Mouse (Mus musculus) heart, postnatal 0 days (tissue): ENCODE data around the gene Slc1a3. TPM values are rescaled to one million over a fixed set of nuclear protein-coding genes. Genes with fewer than 3 reads are reported as not detected.

Experiments used
- ATAC-seq: fragments of 200-750 bp; cut with Nextera tagmentation; 2 replicates; pipeline ENCODE4 v1.8.0; 2017; ENCODE audit warnings: low read depth, moderate number of reproducible peaks, moderate library complexity; ENCODE audit not compliant: insufficient read depth
- DNase-seq: peaks from one replicate; pipeline ENCODE4 v3.0.0-alpha.2; 2016; ENCODE audit warnings: low spot score
- H3K27ac ChIP-seq: fragments of 300-500 bp; sonication (generic); 2 replicates; pipeline ENCODE4 v1.5.1; 2014; ENCODE audit warnings: low read depth, mild to moderate bottlenecking
- H3K27me3 ChIP-seq: fragments of 300-500 bp; sonication (generic); 2 replicates; pipeline ENCODE4 v1.6.1; 2014; ENCODE audit warnings: low read length, mixed read lengths; ENCODE audit not compliant: control insufficient read depth, insufficient read depth
- H3K36me3 ChIP-seq: fragments of 300-500 bp; sonication (generic); replicated peaks from 2 replicates; pipeline ENCODE4 v1.6.1; 2014; ENCODE audit warnings: low read length, mixed read lengths; ENCODE audit not compliant: control insufficient read depth, insufficient read depth
- H3K4me1 ChIP-seq: fragments of 300-500 bp; sonication (generic); 2 replicates; pipeline ENCODE4 v1.6.1; 2014; ENCODE audit warnings: antibody characterized with exemption; ENCODE audit not compliant: control insufficient read depth, insufficient read depth
- H3K4me2 ChIP-seq: fragments of 300-500 bp; sonication (generic); 2 replicates; pipeline ENCODE4 v1.6.1; 2014; ENCODE audit warnings: low read depth, mild to moderate bottlenecking, low read length, moderate library complexity
- H3K4me3 ChIP-seq: fragments of 300-500 bp; sonication (generic); 2 replicates; pipeline ENCODE4 v1.5.1; 2014; ENCODE audit warnings: low read depth, low read length
- H3K9ac ChIP-seq: fragments of 300-500 bp; sonication (generic); replicated peaks from 2 replicates; pipeline ENCODE4 v1.6.1; 2014; ENCODE audit warnings: low read depth, low read length, mixed read lengths
- H3K9me3 ChIP-seq: fragments of 300-500 bp; sonication (generic); replicated peaks from 2 replicates; pipeline ENCODE4 v1.6.1; 2016; ENCODE audit warnings: low read length; ENCODE audit not compliant: control insufficient read depth
- CTCF ChIP-seq: IDR thresholded peaks from 2 replicates; pipeline ENCODE4 v1.5.1; 2016; ENCODE audit warnings: antibody characterized with exemption, control low read depth, low read depth
- EP300 ChIP-seq: IDR thresholded peaks from 2 replicates; pipeline ENCODE4 v1.6.1; 2016; ENCODE audit warnings: antibody characterized with exemption, low read depth
- WGBS: fragments of 180-500 bp; shearing (Covaris S2); extraction: QIAGEN DNeasy Blood & Tissue Kit; methylation state at CpG from one replicate; pipeline ENCODE4 v1.1.7; 2014; 5-methylcytosine and 5-hydroxymethylcytosine counted together
- polyA plus RNA-seq: library from polyadenylated mRNA; unstranded; fragments of >200 nt; fragmentation: Nextera tagmentation; extraction: Ambion mirVana; gene quantifications from 2 replicates; pipeline ENCODE4 v1.2.1, GENCODE M21; 2015
- total RNA-seq: library from RNA; depleted of rRNA; stranded (reverse); fragments of >200 nt; gene quantifications from 2 replicates; pipeline ENCODE4 v1.2.3, GENCODE M21; 2014; ENCODE audit warnings: low replicate concordance

Gene Slc1a3
- total and polyA plus RNA-seq, 2 experiments from 2014 or later, result 1.3 to 1.8 TPM

GRCm38 (mm10) chr15:8741593-8741992 lies 31.0 kb upstream of the Slc1a3 start:
- DNase-seq, result no peak
- H3K4me3 ChIP-seq, result no peak overlapping the region
- H3K9me3 ChIP-seq, result no peaks in the 10 kb centered on the region
- no peak overlapping the region for H3K4me2 ChIP-seq
- TF ChIP-seq CTCF (no peak), EP300 (no peak)
- ATAC-seq, result no peak
- H3K4me1 ChIP-seq, result no peaks in the 10 kb centered on the region
- H3K9ac ChIP-seq, result no peak overlapping the region
- WGBS, result 62% methylated on average over 6 of the region's 6 CpGs
- no peak overlapping the region for H3K27ac ChIP-seq
- H3K27me3 ChIP-seq, result no peaks in the 10 kb centered on the region
- no peaks in the 10 kb centered on the region for H3K36me3 ChIP-seq

DNA sequence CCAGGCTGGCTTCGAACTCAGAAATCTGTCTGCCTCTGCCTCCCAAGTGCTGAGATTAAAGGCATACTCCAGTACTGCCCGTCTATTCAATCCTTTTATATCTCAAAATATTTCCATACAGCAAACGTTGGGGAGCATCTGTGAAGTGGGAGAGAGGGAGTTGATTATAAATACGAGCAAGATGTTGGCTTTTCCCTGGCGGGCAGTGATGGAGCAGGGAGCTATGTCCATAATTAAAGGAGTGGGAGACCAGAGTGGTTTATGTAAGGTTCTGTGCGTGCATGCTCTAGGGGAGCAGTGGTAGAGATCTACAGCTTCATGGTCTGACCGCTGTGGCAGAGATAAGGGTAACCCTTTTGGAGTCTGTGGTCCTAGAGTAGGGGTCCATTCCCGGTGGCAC lies 30.2 kb upstream of the Slc1a3 start:
- Histone ChIP-seq H3K9ac (no peak overlapping the region), H3K4me2 (no peak overlapping the region), H3K27ac (no peak overlapping the region), H3K4me1 (no peaks in the 10 kb centered on the region), H3K36me3 (no peaks in the 10 kb centered on the region), H3K4me3 (no peak overlapping the region), H3K9me3 (no peaks in the 10 kb centered on the region), H3K27me3 (no peaks in the 10 kb centered on the region)
- ATAC-seq (no peak), DNase-seq (no peak)
- 84% methylated on average over 8 of the region's 8 CpGs for WGBS
- TF ChIP-seq CTCF (no peak), EP300 (no peak)

- H3K4me3 ChIP-seq, result no peak overlapping the region
- no peak for DNase-seq
- H3K27me3 ChIP-seq, result no peaks in the 10 kb centered on the region
- no peaks in the 10 kb centered on the region for H3K36me3 ChIP-seq
- no peak overlapping the region for H3K4me2 ChIP-seq
- no peaks in the 10 kb centered on the region for H3K9me3 ChIP-seq
- TF ChIP-seq CTCF (no peak), EP300 (no peak)
- no peak overlapping the region for H3K27ac ChIP-seq
- no peak for ATAC-seq
- H3K9ac ChIP-seq, result no peak overlapping the region
- no peaks in the 10 kb centered on the region for H3K4me1 ChIP-seq
- WGBS, result 73% methylated on average over 5 of the region's 5 CpGs
Observed at GRCm38 (mm10) chr15:8738156-8738555, 27.6 kb upstream of the Slc1a3 start.

- no peak overlapping the region for H3K9ac ChIP-seq
- H3K27me3 ChIP-seq, result no peaks in the 10 kb centered on the region
- no peaks in the 10 kb centered on the region for H3K4me1 ChIP-seq
- no peak overlapping the region for H3K4me3 ChIP-seq
- DNase-seq (no peak), ATAC-seq (no peak)
- no peaks in the 10 kb centered on the region for H3K9me3 ChIP-seq
- no peaks in the 10 kb centered on the region for H3K36me3 ChIP-seq
- no peak overlapping the region for H3K27ac ChIP-seq
- 67% methylated on average over 6 of the region's 6 CpGs for WGBS
- H3K4me2 ChIP-seq, result no peak overlapping the region
- TF ChIP-seq CTCF (no peak), EP300 (no peak)
Observed at GRCm38 (mm10) chr15:8734363-8734739, 23.8 kb upstream of the Slc1a3 start.

- no peaks in the 10 kb centered on the region for H3K9me3 ChIP-seq
- TF ChIP-seq CTCF (no peak), EP300 (no peak)
- H3K4me3 ChIP-seq, result no peak overlapping the region
- ATAC-seq (no peak), DNase-seq (no peak)
- no peaks in the 10 kb centered on the region for H3K27me3 ChIP-seq
- H3K9ac ChIP-seq, result no peak overlapping the region
- no peaks in the 10 kb centered on the region for H3K36me3 ChIP-seq
- no peaks in the 10 kb centered on the region for H3K4me1 ChIP-seq
- 25% methylated on average over 7 of the region's 7 CpGs for WGBS
- H3K4me2 ChIP-seq, result no peak overlapping the region
- H3K27ac ChIP-seq, result no peak overlapping the region
Observed at GRCm38 (mm10) chr15:8733669-8734362, 23.3 kb upstream of the Slc1a3 start.

GRCm38 (mm10) chr15:8728861-8729260 lies 18.3 kb upstream of the Slc1a3 start:
- WGBS, result 89% methylated on average over 7 of the region's 7 CpGs
- H3K4me1 ChIP-seq, result no peaks in the 10 kb centered on the region
- ATAC-seq (no peak), DNase-seq (no peak)
- H3K27ac ChIP-seq, result no peak overlapping the region
- TF ChIP-seq CTCF (no peak), EP300 (no peak)
- H3K36me3 ChIP-seq, result no peaks in the 10 kb centered on the region
- H3K4me3 ChIP-seq, result no peak overlapping the region
- H3K9me3 ChIP-seq, result no peaks in the 10 kb centered on the region
- no peak overlapping the region for H3K9ac ChIP-seq
- no peak overlapping the region for H3K4me2 ChIP-seq
- H3K27me3 ChIP-seq, result no peaks in the 10 kb centered on the region
